Mouse (Mus musculus) T-helper 2 cell (primary cell): ENCODE measurements at regions not wholly inside any gene's neighbourhood (a gene's known extent, or its start where the extent isn't known, plus 50 kb on each side); places are given as distances from the start of the nearest gene placed in this dataset.

Experiments used
- in situ Hi-C: fragments of 300-600 bp; cut with MboI, MseI; formaldehyde crosslinking; loops from one replicate; pipeline ENCODE4 v1.15.1; 2025; ENCODE audit warnings: high pct_unique_total_duplicates

GRCm38 (mm10) chr1:190526046-190526445 is 355.5 kb upstream of the Prox1 start:
- in situ Hi-C loops: no loop called here

GRCm38 (mm10) chr1:190500106-190500505 is 329.6 kb upstream of the Prox1 start:
- in situ Hi-C loops: no loop called here

GRCm38 (mm10) chr1:190497474-190497873 is 327.0 kb upstream of the Prox1 start:
- in situ Hi-C loops: no loop called here

GRCm38 (mm10) chr1:190495741-190496520 is 325.4 kb upstream of the Prox1 start:
- in situ Hi-C loops: no loop called here

GRCm38 (mm10) chr1:190486551-190487104 is 316.1 kb upstream of the Prox1 start:
- in situ Hi-C loops: no loop called here

GRCm38 (mm10) chr1:190483366-190483765 is 312.9 kb upstream of the Prox1 start:
- in situ Hi-C loops: no loop called here

- in situ Hi-C loops: no loop called here
Measured at GRCm38 (mm10) chr1:190481071-190481470, 310.6 kb upstream of the Prox1 start.

- in situ Hi-C loops: no loop called here
Measured at GRCm38 (mm10) chr1:190480601-190481000, 310.1 kb upstream of the Prox1 start.

- in situ Hi-C loops: no loop called here
Measured at GRCm38 (mm10) chr1:190472761-190473160, 302.2 kb upstream of the Prox1 start.

GRCm38 (mm10) chr1:190470336-190470735 is 299.8 kb upstream of the Prox1 start:
- in situ Hi-C loops: no loop called here

GRCm38 (mm10) chr1:190457541-190458061 is 287.1 kb upstream of the Prox1 start:
- in situ Hi-C loops: no loop called here

- in situ Hi-C loops: no loop called here
Measured at GRCm38 (mm10) chr1:190453549-190453948, 283.0 kb upstream of the Prox1 start.

GRCm38 (mm10) chr1:190452115-190452842 is 281.8 kb upstream of the Prox1 start:
- in situ Hi-C loops: no loop called here

- in situ Hi-C loops: no loop called here
Measured at GRCm38 (mm10) chr1:190448263-190448662, 277.7 kb upstream of the Prox1 start.

GRCm38 (mm10) chr1:190447253-190447652 is 276.7 kb upstream of the Prox1 start:
- in situ Hi-C loops: no loop called here

- in situ Hi-C loops: no loop called here
Measured at GRCm38 (mm10) chr1:190446676-190447075, 276.2 kb upstream of the Prox1 start.

- in situ Hi-C loops: no loop called here
Measured at GRCm38 (mm10) chr1:190444366-190444765, 273.9 kb upstream of the Prox1 start.

- in situ Hi-C loops: no loop called here
Measured at GRCm38 (mm10) chr1:190443234-190443633, 272.7 kb upstream of the Prox1 start.

- in situ Hi-C loops: no loop called here
Measured at GRCm38 (mm10) chr1:190442166-190442565, 271.7 kb upstream of the Prox1 start.

- in situ Hi-C loops: no loop called here
Measured at GRCm38 (mm10) chr1:190438789-190439188, 268.3 kb upstream of the Prox1 start.

GRCm38 (mm10) chr1:190422874-190423273 is 252.4 kb upstream of the Prox1 start:
- in situ Hi-C loops: no loop called here

- in situ Hi-C loops: no loop called here
Measured at GRCm38 (mm10) chr1:190419709-190420108, 249.2 kb upstream of the Prox1 start.
